Mouse (Mus musculus) ovary, postnatal 36 days (tissue): ENCODE results near the gene Hoxb7.

Experiments
- DNase-seq: peaks from one replicate; pipeline ENCODE4 v3.0.0; 2022; ENCODE audit warnings: low spot score, mixed read lengths

Hoxb7 gene

GRCm38 (mm10) chr11:96284774-96285734 is 1.4 kb upstream of the Hoxb7 start:
- peak; percentile 20 for DNase-seq

- DNase-seq = peak; percentile 38
Observed at GRCm38 (mm10) chr11:96286739-96287385, 439 bp downstream of the Hoxb7 start.

DNA sequence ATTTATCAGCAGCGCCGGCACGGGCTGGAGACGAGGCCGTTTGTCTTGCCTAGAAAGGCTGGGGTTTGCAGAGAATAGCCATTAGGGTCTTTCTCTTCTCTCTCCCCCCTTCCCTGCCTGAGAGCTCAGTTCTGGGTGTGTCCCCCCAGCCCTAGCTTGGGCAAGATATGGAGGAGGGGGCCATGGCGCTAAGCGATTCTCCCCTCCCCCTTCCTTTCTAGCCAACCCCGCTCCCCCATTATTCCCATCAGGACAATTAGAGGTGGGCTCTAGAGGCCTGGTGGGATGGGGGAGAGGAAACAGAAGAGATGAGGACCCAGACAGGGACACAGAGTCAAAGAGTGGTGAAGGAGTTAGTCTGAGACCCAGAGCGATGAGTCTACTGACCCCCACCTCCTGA is 988 bp downstream of the Hoxb7 start:
- DNase-seq = no peak

DNA sequence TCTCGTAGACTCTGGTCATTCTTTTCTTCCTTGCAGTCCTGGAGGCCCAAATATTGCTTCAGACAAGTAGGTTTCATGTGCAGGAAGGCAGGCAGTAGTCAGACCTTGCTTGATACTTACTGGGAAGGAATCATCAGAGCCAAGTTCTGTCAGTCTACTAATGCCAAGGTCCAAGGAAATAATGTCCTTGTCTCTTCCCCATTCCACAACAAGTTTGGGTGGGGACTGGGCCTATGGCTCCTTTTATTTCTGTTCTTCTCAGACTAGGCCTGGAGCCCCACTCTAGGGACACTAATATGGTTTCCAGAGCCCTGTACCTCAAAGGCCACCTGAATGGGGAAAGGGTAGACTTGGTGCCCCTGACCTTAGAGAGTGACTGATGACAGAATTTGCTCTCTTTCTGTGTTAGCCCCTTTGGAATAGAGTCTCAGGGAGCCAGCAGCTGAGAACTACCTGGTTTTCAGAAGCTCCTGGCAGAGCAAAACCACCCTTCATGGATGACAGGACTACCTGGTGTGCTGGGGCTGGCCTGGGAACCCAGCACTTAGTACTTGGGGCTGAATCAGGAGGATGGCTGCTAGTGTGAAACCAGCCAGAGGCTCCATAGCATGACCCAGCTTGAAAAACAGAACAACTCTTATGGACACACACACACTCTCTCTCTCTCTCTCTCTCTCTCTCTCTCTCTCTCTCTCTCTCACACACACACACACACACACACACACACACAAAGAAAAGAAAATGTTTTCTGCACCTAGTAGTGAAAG is 2.2 kb downstream of the Hoxb7 start:
- DNase-seq = no peak

DNA sequence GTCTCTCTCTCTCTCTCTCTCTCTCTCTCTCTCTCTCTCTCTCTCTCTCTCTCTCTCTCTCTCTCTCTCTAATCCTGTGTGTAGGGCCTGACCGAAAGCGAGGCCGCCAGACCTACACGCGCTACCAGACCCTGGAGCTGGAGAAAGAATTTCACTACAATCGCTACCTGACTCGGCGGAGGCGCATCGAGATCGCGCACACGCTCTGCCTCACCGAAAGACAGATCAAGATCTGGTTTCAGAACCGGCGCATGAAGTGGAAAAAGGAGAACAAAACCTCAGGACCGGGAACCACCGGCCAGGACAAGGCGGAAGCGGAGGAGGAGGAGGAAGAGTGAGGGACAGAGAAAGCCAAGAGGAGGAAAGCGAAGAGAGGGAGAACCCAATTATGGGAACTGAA is 2.9 kb downstream of the Hoxb7 start:
- DNase-seq = no peak

- DNase-seq = no peak
Observed at GRCm38 (mm10) chr11:96289837-96290236, 3.4 kb downstream of the Hoxb7 start.

DNA sequence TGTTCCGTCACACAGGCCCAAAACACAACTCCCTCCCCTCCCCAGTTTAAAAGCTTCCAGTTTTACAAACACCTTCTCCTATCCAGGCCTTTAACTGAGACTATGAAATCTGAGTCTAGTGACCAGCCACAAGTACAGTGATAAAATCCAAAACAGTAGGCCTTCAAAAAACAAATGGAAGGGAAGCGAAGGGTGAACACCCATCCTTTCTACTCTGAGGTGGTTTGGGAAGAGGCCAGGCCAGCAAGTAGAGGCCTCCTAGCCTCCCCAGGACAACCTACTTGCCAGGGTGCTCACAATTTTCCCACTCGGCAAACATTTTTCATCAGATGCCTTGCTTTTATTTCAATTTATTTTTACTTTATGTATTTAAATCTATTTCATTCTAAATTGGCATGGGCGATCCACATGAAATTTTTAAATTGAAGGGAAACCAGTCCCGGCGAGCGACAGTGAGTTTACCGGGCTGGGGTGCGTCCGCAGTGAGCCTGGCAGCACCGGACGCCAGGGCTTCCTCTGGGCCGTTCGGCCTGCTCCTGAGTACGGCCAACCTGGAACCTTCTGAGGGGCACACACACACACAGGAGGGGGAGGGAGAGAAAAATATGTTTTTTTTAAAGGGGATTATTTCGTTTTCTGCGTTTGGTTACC is 4.4 kb downstream of the Hoxb7 start:
- DNase-seq = no peak

GRCm38 (mm10) chr11:96291681-96292564 is 5.5 kb downstream of the Hoxb7 start, which contains the start of gene Hoxb6:
Gene Hoxb6 (plus strand): TSS chr11:96292476.
- no peak for DNase-seq

GRCm38 (mm10) chr11:96292565-96293301 is 6.3 kb downstream of the Hoxb7 start:
- DNase-seq = no peak

DNA sequence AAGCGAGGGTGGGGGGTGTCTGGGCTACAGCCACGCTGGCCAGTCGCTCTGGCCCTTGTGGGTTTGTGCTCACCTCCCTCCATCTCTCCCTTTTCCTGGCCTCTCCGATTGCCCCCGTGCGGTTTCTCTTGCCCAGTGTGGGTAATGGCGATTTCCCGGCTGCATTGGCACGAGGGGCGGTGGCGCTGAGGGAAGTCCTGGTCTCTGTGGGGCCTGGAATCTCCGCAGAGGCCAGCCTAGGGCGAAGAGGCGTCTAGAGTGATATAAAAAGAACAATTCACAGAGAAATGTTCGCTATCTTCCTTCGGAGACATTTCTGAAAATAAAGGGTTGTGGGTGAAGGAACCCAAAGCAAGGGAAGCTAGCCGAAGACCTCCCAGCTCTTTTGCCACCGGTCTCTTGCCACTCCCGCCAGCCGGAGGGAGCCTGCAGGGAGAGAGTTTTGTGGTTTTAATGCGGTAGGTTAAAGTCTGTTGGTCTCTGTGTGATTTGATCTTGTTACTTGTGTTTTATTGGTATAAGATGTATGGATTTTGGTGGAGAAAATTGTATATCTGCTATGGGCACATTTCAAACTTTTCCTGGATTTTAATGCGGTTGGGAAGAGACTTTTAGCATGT is 7.0 kb downstream of the Hoxb7 start:
- DNase-seq = no peak

GRCm38 (mm10) chr11:96294245-96295091 is 8.0 kb downstream of the Hoxb7 start:
- peak; percentile 69 for DNase-seq

DNA sequence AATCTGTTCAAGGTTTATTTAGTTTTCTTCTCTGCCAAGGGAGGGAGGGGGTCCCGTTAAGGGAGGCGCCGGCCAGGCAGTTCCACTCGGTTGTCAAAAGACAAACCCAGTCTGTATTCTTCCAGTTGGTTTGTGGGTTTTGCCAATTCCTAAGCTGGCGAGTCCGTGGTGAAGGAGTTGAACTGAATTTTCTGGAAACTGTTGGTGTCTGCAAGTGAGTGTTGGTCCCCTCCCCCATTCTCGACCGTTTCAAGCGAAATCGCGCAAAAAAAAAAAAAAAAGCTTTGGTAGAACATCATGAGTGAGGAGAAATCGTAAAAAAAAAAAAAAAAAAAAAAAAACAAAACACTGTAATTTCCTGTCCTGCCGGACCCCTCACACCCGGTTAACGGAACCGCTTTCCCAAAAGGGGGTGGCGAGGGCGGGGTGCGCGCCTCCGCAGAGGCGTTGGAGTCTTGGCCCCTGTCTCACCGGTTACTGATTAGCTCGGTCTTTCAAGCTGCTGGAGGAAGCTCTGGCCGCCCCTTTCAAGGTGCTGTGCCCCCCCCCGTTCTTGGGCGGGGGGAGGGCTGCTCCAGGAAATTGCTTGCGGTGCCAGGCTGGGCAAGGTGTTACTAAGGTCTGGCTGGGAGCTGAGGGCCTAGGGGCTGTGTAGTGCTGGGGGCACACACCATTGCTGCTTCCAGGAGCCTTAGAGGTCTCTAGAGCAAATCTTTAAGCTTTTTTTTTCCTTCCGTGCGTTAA is 8.8 kb downstream of the Hoxb7 start:
- no peak for DNase-seq

- no peak for DNase-seq
Observed at GRCm38 (mm10) chr11:96296997-96297396, 10.6 kb downstream of the Hoxb7 start.

DNA sequence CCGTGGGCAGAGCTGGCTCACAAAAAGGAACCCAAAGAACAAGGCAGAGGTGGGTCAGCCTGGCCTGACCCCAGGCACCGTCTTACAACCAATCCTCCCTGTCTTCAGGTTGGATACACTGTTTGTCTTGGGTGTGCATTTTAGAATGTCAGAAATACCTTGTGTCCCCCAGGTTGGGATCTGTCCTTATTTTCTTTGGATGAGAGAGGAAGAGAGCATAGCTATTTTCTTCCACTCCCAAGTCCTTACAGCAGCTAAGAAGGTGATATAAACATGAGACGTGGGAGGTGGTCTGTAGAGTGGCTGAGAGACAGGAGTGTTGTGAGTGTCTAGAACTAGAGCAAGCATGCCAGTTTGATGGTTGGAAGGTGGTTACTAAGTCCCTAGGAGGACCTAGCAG is 11.0 kb downstream of the Hoxb7 start:
- no peak for DNase-seq

GRCm38 (mm10) chr11:96297968-96298635 is 11.7 kb downstream of the Hoxb7 start:
- no peak for DNase-seq

- DNase-seq = no peak
Observed at GRCm38 (mm10) chr11:96298895-96299667, 12.7 kb downstream of the Hoxb7 start.

DNA sequence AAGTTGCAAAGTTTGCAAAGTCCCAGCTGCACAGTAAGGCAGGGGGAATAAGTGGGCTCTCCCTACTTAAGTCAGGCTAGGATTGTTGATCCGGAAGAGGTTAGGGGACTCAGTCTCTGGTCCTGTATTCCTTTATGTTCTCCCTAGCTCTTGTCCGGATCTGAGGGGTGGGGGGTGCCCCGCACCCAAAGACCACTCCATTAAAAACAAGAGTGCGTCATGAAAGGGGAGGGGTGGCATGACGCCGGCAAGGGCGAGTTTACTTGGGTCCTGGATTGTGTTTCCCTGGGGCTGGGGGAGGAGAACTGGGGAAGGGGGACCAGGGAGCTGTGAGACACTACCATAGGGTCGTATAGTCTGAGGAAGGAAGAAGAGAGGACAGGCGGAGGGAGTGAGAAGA is 13.4 kb downstream of the Hoxb7 start:
- no peak for DNase-seq
